Mouse (Mus musculus) stomach, postnatal 0 days (tissue): ENCODE measurements at regions not wholly inside any gene's neighbourhood (a gene's known extent, or its start where the extent isn't known, plus 50 kb on each side); places are given as distances from the start of the nearest gene placed in this dataset.

Experiments
- CTCF ChIP-seq: IDR thresholded peaks from 2 replicates; pipeline ENCODE4 v1.5.1; 2016; ENCODE audit warnings: antibody characterized with exemption, low read depth, mild to moderate bottlenecking, moderate library complexity
- EP300 ChIP-seq: optimal IDR thresholded peaks from 2 replicates; pipeline ENCODE3; 2016; ENCODE audit warnings: antibody characterized with exemption

DNA sequence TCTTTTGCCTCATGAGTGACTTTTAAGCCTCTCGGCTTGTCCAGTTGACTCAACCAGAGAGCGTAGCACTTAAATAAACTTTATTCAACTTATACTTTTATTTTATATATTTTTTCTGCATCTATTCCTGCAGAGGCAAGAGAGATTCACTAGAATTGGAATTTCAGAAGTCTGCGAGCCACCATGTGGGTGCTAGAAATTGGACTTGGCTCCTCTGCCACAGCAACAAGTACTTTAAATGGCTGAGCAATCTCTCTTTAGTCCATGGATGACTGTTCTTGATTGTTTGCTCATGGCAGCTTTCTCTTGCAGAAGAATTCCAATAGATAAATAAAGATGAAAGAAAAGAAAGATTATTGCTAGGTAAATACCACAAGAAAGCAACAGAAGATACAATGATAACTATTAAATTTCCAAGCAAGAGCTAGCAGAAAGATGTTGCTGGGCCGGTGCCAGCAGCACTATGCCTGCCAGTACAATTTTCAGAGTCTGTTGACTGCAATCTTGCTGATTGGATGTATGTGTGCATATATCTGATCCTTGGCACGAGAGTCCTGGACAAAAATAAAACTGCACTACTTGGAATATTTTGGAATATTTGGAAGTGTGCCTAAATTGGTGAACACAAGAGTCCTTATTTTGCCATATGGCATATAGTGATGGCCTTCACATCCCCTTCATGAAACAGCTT, 542.6 kb upstream of the A830018L16Rik start:
- TF ChIP-seq CTCF: no peak
- TF ChIP-seq EP300: no peak
